Mouse (Mus musculus) layer of hippocampus, adult 18-20 months (tissue): ENCODE results near the gene Vps4a. TPM values are rescaled to one million over a fixed set of nuclear protein-coding genes. Genes with fewer than 3 reads are reported as not detected.
A peak's percentile ranks its signal among the peaks of the same experiment; 100 is the strongest.
"Not testable (repeated sequence)": the region's sequence is repeated elsewhere in the genome, so short reads cannot be mapped to it uniquely, and the experiment has no call there.

Experiments
- DNase-seq, 2 experiments: peaks; one replicate each; pipeline ENCODE4 v3.0.0; 2022; ENCODE audit warnings: low spot score in 2 of 2
- long read RNA-seq: library from polyadenylated mRNA; stranded (forward); transcript quantifications from one replicate; pipeline ENCODE4 v2.0.0, GENCODE M21; 2021
- total RNA-seq, 2 experiments: library from RNA; stranded (reverse); gene quantifications; 2 replicates each; pipeline ENCODE4 v1.2.3; 2021

Vps4a gene
- 100 to 1,000 TPM; 109 to 114 TPM for total RNA-seq
- long read RNA-seq, transcript Vps4a-201 (11 exons, 2,178 nt), result major isoform, 82 of 93 reads
- long read RNA-seq, partial matches to known transcripts, result 4 of 93 reads
- long read RNA-seq, other reads (novel, unspliced or antisense), result 7 of 93 reads

- DNase-seq, result peak; percentile 93 to 97
Measured at GRCm38 (mm10) chr8:107030650-107031576, at the start of gene Vps4a. Gene Vps4a (plus strand): TSS chr8:107031222.

DNA sequence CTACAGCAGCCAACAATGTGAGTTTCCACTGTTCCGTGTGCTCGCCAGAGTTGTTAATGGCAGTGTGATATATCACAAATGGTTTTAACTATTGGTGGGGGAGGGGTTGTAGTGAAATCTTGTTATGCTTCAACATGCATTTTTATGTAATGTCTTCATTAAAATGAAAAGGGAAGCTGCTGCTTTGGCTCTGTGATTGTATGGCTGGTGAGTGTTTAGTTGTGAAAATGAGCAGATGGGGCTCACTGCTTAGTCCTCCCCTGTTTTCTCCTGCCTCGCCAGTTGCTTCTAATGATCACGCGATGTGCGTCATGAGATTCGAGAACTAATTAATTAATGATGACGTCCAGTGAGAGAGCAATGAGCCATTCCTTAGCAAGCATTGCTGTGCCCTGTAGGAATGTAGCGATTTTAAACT is 45.6 kb upstream of the Vps4a start:
- DNase-seq, result peak; percentile 40 to 72

- DNase-seq, result no peak
Measured at GRCm38 (mm10) chr8:106985951-106986350, 45.1 kb upstream of the Vps4a start.

DNA sequence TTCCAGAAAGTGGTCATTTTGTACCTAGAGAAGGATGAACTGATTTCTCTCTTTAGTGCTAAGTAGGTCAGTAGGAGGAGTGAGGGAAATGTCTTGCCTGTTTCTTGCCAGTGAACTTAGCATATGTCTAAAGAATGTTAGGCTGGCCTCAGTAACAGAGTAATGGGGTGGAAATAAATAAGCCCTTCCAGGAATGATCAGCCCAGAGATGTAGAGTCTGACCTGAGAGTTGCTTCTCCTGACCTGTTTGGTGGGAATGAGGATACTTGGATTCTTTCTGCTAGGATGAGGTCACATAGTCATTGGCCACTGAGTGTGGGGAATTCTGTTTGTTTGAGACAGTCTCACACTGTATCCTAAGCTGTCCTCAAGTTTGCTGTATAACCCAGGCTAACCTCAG is 43.5 kb upstream of the Vps4a start:
- DNase-seq, result no peak

- DNase-seq, result peak in 1 of 2 experiments; percentile 49
Measured at GRCm38 (mm10) chr8:106991393-106991792, 39.6 kb upstream of the Vps4a start.

DNA sequence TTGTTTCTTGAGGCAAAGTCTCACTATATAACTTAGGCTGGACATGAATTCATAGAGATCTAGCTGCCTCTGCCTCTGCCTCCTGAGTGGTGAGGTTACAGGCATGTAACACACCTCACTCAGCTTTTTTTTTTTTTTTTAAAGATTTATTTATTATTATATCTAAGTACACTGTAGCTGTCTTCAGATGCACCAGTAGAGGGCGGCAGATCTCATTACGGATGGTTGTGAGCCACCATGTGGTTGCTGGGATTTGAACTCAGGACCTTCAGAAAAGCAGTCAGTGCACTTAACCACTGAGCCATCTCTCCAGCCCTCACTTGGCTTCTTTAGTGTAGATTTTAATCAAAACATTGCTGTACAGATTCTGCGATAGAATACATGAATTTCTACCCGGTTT is 34.7 kb upstream of the Vps4a start:
- not testable (repeated sequence) for DNase-seq

DNA sequence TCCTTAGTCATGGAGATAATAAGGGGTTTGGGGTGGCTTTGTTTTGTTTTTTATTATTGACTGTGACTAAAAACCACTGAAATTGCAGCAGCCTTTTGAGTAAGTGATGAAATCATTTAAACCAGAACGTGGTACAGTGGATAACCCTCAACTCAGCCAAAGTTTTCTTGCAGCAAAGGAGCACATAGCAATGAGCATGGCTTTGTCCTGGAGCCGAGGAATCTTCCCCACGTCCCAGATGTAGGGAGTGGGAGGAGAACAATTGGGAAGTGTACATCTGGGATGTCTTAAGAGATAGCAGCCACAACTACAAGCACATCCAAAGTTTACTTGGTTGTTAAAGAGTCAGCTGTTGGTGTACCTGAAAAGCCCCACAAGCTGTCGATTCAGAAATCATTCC is 33.6 kb upstream of the Vps4a start:
- DNase-seq, result no peak

DNA sequence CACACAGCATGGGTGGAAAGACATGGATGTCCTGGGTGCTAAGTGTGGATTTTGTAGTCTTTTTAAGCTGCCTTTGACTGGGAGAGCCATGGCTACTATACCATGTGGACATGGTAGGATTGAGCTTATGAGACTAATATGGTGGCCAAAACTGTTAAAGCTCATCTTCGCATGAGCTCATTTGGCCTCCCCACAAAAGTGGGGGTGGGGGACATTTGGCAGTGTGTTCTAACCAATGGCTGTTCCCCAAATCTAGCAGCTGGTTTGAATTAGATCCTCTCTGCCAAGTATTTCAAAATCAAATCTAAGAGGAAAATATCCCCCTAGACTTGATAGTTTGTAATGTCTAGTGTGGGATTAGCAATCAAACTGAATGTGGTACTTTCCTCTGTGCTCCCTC is 32.0 kb upstream of the Vps4a start:
- DNase-seq, result peak; percentile 60 to 85

DNA sequence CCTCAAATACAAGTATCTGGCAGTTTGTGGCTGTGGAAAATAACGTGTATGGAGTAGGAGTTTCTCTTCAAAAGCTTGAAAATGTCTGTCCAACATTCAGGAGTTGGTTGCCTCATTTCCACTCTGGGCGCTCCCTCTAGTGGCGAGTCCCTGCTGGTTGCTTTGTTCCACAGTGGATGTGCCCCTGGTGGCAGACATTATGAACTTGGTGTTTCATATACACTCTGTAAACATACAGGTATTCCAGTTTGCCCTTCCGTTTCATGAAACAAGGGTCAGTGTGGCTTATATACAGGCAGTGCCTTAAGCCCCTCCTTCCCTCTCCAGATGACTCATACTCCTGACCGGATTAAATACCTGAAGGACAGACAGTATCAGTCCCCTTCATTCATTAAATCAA is 28.5 kb upstream of the Vps4a start:
- peak; percentile 82 to 95 for DNase-seq

DNA sequence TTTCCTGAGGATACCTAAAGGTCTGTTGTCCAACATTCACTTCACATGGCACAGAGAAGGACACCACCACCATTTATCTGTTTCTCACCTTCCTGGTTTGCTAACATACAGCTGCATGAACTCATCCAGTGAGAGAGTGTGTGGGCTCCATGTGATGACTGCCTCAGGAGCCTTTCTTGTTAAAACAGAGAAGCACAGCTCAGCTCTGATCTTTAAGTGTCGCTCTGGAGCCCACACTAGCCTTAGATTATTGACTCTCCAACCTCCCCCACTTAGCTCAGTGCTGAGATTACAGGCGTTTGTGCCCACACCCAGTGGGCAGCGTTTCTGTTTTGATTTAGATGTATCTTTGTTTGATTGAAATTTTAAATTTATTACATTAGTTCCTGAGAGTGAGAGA is 23.2 kb upstream of the Vps4a start:
- DNase-seq, result no peak

DNA sequence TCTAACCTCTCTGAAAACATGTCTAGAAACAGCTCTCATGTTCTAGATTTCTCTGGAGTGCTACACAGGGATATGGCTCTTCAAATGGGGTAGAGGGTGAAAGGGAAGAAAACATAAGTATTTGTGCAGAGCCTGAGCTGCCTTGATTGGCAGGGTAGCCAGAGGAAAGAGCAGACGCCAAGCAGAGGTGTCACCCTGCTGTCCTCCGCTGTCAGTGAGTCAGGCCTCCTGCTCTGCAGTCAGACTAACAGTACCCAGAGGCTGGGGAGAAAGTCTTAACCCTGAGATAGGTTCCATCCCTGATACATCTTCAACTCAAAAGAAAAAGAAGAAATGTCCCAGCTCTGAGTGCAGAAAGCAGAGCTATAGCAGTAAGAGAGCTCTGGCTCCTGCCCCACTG is 18.4 kb upstream of the Vps4a start:
- no peak for DNase-seq

DNA sequence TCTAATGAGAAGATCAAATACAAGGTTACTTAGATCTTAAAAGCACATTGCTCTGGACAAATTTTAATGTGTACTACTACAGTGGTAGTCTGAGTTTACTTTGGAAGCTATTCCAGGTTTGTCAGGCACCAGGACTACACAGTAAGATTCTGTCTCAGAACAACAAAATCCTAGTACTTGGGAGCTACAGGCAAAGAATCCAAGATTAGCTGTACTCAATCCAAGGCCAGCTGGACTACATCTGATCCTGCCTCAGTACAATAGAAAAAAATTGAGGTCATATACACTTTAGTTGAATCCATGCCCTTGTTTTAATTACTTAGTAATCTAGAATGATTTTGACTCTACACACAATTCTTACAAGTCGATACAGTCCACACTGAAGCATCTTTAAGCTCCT is 16.1 kb upstream of the Vps4a start:
- no peak for DNase-seq

DNA sequence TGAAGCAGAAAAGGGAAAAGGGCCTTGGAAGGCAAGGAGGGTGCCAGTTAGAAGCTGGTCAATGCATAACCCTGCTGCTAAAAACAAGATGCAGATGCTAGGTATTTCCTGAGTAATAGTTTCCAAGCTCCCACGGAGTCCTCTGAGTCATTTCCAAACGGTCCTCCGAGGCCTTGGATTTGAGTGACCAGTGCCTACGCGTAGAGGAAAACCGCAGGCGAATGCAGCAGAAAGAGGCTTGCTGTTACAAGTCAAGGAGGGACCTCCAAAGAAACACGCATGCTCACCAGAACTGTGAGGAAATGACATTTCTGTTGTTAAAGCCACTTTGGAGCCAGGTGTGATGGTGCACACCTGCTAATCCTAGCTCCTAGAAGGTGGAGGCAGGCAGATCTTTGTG is 7.5 kb upstream of the Vps4a start:
- DNase-seq, result no peak

GRCm38 (mm10) chr8:107029310-107029709 is 1.7 kb upstream of the Vps4a start:
- DNase-seq, result no peak

- DNase-seq, result no peak
Measured at GRCm38 (mm10) chr8:107030058-107030457, 964 bp upstream of the Vps4a start.

DNA sequence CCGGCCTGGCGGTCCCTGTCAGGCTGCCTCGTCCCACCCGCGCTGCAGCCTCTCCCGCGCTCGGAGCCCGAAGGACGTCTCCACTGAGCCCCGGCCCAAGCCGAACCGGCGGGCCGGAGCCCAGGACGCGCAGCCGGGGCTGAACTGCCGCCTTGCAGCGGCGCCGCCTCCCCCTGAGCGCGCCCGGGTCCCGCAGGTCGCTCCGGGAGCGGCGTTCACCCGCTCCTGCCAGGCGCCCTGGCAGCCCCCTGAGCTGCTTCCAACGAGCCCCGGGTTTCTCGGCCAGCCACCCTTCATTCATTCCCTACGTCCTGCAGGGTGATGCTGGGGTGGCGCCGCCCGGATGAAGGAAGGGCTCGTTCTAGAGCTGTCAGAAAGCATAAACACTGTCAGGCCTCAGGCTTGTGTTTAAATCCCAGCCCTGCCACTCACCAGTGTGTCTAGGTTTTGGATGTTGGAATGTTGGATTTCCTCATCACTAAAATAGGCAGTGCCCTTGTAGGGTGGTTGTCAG is 612 bp downstream of the Vps4a start:
- DNase-seq, result no peak

DNA sequence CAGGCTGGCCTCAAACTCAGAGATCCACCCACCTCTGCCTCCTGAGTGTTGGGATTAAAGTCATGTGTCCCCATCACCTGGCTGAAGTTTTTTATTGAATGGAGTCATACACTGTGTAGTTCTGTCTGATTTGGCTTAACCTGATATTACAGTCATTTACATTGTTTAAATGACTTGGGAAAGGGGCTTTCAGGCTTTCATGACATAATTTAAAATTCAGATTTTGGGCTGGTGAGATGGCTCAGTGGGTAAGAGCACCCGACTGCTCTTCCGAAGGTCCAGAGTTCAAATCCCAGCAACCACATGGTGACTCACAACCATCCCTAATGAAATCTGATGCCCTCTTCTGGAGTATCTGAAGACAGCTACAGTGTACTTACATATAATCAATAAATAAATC is 2.6 kb downstream of the Vps4a start:
- not testable (repeated sequence) for DNase-seq

DNA sequence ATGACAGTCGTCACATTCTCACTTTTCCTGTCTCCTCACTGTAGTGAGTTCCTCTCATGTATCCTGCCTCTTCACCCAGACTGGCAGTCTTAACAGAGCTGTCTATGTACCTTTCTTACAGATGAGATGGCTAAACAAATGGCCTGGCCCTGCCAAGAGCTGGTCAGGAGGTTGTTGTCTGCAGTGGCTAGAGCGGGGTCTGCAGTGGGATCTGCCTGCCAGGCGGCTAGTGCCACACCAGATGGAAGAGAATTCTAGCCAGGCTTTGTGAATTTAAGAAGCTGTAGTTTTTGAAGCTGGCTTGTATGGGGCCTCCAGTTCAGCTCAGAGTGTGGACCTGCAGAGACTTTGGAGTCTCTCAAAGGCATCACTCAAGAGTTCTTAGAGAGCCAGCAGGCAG is 4.6 kb downstream of the Vps4a start:
- no peak for DNase-seq

GRCm38 (mm10) chr8:107036626-107037025 is 5.6 kb downstream of the Vps4a start:
- no peak for DNase-seq

- no peak for DNase-seq
Measured at GRCm38 (mm10) chr8:107040632-107041031, 9.6 kb downstream of the Vps4a start.

DNA sequence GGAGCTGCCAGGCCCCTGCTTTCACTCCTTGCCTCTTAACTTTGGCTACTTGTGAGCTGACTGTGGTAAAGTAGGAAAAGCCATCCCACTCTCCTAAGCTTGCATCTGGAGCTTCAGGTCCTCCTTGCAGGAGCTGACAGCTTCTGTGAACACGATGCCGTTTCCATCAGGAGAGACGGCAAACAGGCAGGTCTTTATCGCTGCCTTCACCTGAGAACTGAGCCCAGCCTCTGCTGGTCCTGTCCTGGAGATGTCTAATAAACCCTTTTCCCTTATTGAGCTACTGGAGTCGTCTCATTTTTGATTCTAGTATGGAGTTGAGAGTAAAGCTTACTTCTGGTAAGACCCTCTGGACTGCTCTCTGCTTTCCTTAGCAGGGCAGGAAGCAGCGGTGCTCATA is 14.5 kb downstream of the Vps4a start:
- no peak for DNase-seq

- DNase-seq, result no peak
Measured at GRCm38 (mm10) chr8:107046976-107047375, 16.0 kb downstream of the Vps4a start.
